Mouse (Mus musculus): ENCODE data around the gene Add1. TPM values are rescaled to one million over a fixed set of nuclear protein-coding genes. Genes with fewer than 3 reads are reported as not detected.
"Not testable (repeated sequence)": the region's sequence is repeated elsewhere in the genome, so short reads cannot be mapped to it uniquely, and the experiment has no call there.

Add1 gene
- polyA plus RNA-seq, 1 experiment from 2014 or later = 224 TPM

GRCm38 (mm10) chr5:34571551-34571950, 1.9 kb upstream of the Add1 start:
- Histone ChIP-seq H3K4me3 (ENCODE audit: low read length) (no peak overlapping the region), H3K27ac (ENCODE audit: low read depth, low read length) (no peak overlapping the region), H3K4me1 (ENCODE audit: control insufficient read depth, insufficient read depth, low read depth, low read length) (peaks cover 12% of the 10 kb centered on the region), H3K4me2 (ENCODE audit: low read length) (no peak overlapping the region), H3K9me3 (ENCODE audit: control insufficient read depth, low read length) (no peaks in the 10 kb centered on the region), H3K36me3 (ENCODE audit: control insufficient read depth, insufficient read depth, low read length) (no peaks in the 10 kb centered on the region), H3K9ac (ENCODE audit: low read depth, low read length) (no peak overlapping the region), H3K27me3 (replicated peaks; ENCODE audit: control insufficient read depth, insufficient read depth, low read length) (no peaks in the 10 kb centered on the region)
- 86% methylated on average over 3 of the region's 3 CpGs for WGBS
- ATAC-seq = no peak

- Histone ChIP-seq H3K4me2 (ENCODE audit: low read length) (peak overlapping the region; percentile 58), H3K9ac (ENCODE audit: low read depth, low read length) (peak overlapping the region; percentile 71; the same call in 1 of the 2 replicates), H3K4me1 (ENCODE audit: control insufficient read depth, insufficient read depth, low read depth, low read length) (peaks cover 12% of the 10 kb centered on the region), H3K4me3 (ENCODE audit: low read length) (peak overlapping the region; percentile 96; the same call in 1 of the 2 replicates), H3K27ac (ENCODE audit: low read depth, low read length) (peak overlapping the region; percentile 79)
- H3K36me3 ChIP-seq (ENCODE audit: control insufficient read depth, insufficient read depth, low read length); ATAC-seq; H3K27me3 ChIP-seq (replicated peaks; ENCODE audit: control insufficient read depth, insufficient read depth, low read length); H3K9me3 ChIP-seq (ENCODE audit: control insufficient read depth, low read length): not testable (repeated sequence)
- 68% methylated on average over 4 of the region's 4 CpGs for WGBS
Observed at GRCm38 (mm10) chr5:34572568-34572967, 896 bp upstream of the Add1 start.

GRCm38 (mm10) chr5:34574721-34575120, 1.3 kb downstream of the Add1 start:
- WGBS = 38% methylated on average over 10 of the region's 10 CpGs
- Histone ChIP-seq H3K27me3 (replicated peaks; ENCODE audit: control insufficient read depth, insufficient read depth, low read length) (no peaks in the 10 kb centered on the region), H3K4me3 (ENCODE audit: low read length) (peak overlapping the region; percentile 96), H3K4me2 (ENCODE audit: low read length) (peak overlapping the region; percentile 87), H3K27ac (ENCODE audit: low read depth, low read length) (peak overlapping the region; percentile 16; the same call in 1 of the 2 replicates), H3K4me1 (ENCODE audit: control insufficient read depth, insufficient read depth, low read depth, low read length) (peaks cover 12% of the 10 kb centered on the region), H3K9ac (ENCODE audit: low read depth, low read length) (peak overlapping the region; percentile 100), H3K36me3 (ENCODE audit: control insufficient read depth, insufficient read depth, low read length) (no peaks in the 10 kb centered on the region), H3K9me3 (ENCODE audit: control insufficient read depth, low read length) (no peaks in the 10 kb centered on the region)
- no peak for ATAC-seq

GRCm38 (mm10) chr5:34576286-34576685, 2.8 kb downstream of the Add1 start:
- no peak for ATAC-seq

DNA sequence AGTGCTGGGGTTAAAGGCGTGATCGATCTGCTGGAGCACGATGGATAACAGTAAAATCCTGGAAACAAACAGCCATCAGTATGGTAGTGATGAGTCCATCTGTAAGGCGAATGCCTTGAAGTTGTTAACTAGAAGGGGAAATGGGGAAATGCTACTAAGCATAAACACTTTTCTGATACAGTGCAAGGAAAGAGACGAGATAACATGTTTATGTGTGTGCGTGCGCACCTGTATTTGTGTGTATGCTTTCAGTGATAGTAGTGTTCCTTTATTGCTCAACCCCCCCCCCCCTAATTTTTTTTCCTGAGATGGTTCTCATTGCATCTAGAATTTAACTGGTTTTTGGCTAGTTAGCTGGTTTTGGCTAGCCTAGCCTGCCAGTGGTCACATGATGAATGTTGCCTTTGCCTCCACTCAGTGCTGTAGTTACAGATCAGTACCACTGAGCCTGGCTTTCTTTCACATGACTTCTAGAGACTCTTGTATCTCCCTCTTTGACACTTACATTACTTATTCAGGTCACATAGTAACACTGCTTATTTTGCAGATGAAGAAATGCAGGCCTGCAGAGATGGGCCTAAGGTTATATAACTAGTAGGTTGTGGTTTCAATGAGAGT, 4.7 kb downstream of the Add1 start:
- peaks cover 17% of the 10 kb centered on the region for H3K4me1 ChIP-seq (ENCODE audit: control insufficient read depth, insufficient read depth, low read depth, low read length)
- H3K9ac ChIP-seq (ENCODE audit: low read depth, low read length) = no peak overlapping the region
- H3K36me3 ChIP-seq (ENCODE audit: control insufficient read depth, insufficient read depth, low read length) = no peaks in the 10 kb centered on the region
- H3K27me3 ChIP-seq (replicated peaks; ENCODE audit: control insufficient read depth, insufficient read depth, low read length) = no peaks in the 10 kb centered on the region
- no peak for ATAC-seq
- H3K9me3 ChIP-seq (ENCODE audit: control insufficient read depth, low read length) = no peaks in the 10 kb centered on the region
- H3K4me3 ChIP-seq (ENCODE audit: low read length) = no peak overlapping the region
- H3K27ac ChIP-seq (ENCODE audit: low read depth, low read length) = no peak overlapping the region
- no peak overlapping the region for H3K4me2 ChIP-seq (ENCODE audit: low read length)
- WGBS = 97% methylated on average over 7 of the region's 7 CpGs

More at GRCm38 (mm10) chr5:34576286-34576685, 2.8 kb downstream of the Add1 start:
- Histone ChIP-seq H3K27me3 (replicated peaks; ENCODE audit: control insufficient read depth, insufficient read depth, low read length) (no peaks in the 10 kb centered on the region), H3K9ac (ENCODE audit: low read depth, low read length) (no peak overlapping the region), H3K4me3 (ENCODE audit: low read length) (no peak overlapping the region), H3K4me2 (ENCODE audit: low read length) (no peak overlapping the region), H3K36me3 (ENCODE audit: control insufficient read depth, insufficient read depth, low read length) (no peaks in the 10 kb centered on the region), H3K9me3 (ENCODE audit: control insufficient read depth, low read length) (no peaks in the 10 kb centered on the region), H3K27ac (ENCODE audit: low read depth, low read length) (no peak overlapping the region), H3K4me1 (ENCODE audit: control insufficient read depth, insufficient read depth, low read depth, low read length) (peaks cover 12% of the 10 kb centered on the region)
- WGBS = 93% methylated on average over 1 of the region's 1 CpGs

- Histone ChIP-seq H3K4me3 (ENCODE audit: low read length) (no peak overlapping the region), H3K36me3 (ENCODE audit: control insufficient read depth, insufficient read depth, low read length) (0 out of 2 replicates have a peak, but pooled peaks cover 3% of the 10 kb centered on the region), H3K27me3 (replicated peaks; ENCODE audit: control insufficient read depth, insufficient read depth, low read length) (no peaks in the 10 kb centered on the region), H3K9me3 (ENCODE audit: control insufficient read depth, low read length) (no peaks in the 10 kb centered on the region), H3K9ac (ENCODE audit: low read depth, low read length) (no peak overlapping the region), H3K4me1 (ENCODE audit: control insufficient read depth, insufficient read depth, low read depth, low read length) (peaks cover 17% of the 10 kb centered on the region), H3K4me2 (ENCODE audit: low read length) (no peak overlapping the region), H3K27ac (ENCODE audit: low read depth, low read length) (no peak overlapping the region)
- no peak for ATAC-seq
- 91% methylated on average over 3 of the region's 3 CpGs for WGBS
Observed at GRCm38 (mm10) chr5:34579377-34579776, 5.9 kb downstream of the Add1 start.

DNA sequence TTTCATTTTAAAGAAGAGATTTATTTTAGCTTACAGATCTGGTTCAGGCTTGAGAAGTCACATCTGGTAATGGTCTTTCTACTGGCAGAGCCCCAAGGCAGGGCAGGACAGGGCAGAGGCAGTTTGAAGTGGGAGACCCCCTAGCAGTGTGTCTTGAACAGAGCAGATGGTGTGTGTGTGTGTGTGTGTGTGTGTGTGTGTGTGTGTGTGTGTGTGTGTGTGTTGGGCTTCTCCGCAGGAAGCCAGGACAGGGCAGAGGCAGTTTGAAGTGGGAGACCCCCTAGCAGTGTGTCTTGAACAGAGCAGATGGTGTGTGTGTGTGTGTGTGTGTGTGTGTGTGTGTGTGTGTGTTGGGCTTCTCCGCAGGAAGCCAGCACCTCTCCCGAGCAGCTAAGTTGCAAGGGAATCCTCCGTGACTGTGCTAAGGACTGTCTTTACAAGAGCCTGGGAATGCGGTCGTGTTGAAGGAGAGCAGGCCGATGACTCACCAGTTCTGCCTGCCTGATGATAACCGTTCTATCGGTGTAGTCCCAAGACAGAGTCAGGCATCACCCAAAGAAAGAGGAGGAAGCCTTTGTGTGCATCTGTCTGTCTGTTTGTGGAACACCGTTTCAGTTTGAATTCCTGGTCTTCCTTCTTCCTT, 8.3 kb downstream of the Add1 start:
- H3K4me3 ChIP-seq (ENCODE audit: low read length); H3K4me1 ChIP-seq (ENCODE audit: control insufficient read depth, insufficient read depth, low read depth, low read length): not testable (repeated sequence)
- H3K27ac ChIP-seq (ENCODE audit: low read depth, low read length) = peak overlapping the region; percentile 54

GRCm38 (mm10) chr5:34582314-34582675, 8.8 kb downstream of the Add1 start:
- H3K27me3 ChIP-seq (replicated peaks; ENCODE audit: control insufficient read depth, insufficient read depth, low read length) = no peaks in the 10 kb centered on the region
- H3K4me1 ChIP-seq (ENCODE audit: control insufficient read depth, insufficient read depth, low read depth, low read length) = peaks cover 5% of the 10 kb centered on the region; the same call in 1 of the 2 replicates
- H3K4me2 ChIP-seq (ENCODE audit: low read length) = no peak overlapping the region
- no peak overlapping the region for H3K9ac ChIP-seq (ENCODE audit: low read depth, low read length)
- H3K9me3 ChIP-seq (ENCODE audit: control insufficient read depth, low read length) = no peaks in the 10 kb centered on the region
- 81% methylated on average over 5 of the region's 5 CpGs for WGBS
- no peak for ATAC-seq
- H3K27ac ChIP-seq (ENCODE audit: low read depth, low read length) = peak overlapping the region; percentile 54
- H3K36me3 ChIP-seq (ENCODE audit: control insufficient read depth, insufficient read depth, low read length) = 0 out of 2 replicates have a peak, but pooled peaks cover 3% of the 10 kb centered on the region
- no peak overlapping the region for H3K4me3 ChIP-seq (ENCODE audit: low read length)

More for the DNA sequence above, 8.3 kb downstream of the Add1 start:
- WGBS = 42% methylated on average over 10 of the region's 10 CpGs
- not testable (repeated sequence) for H3K27me3 ChIP-seq (replicated peaks; ENCODE audit: control insufficient read depth, insufficient read depth, low read length); H3K9me3 ChIP-seq (ENCODE audit: control insufficient read depth, low read length); H3K9ac ChIP-seq (ENCODE audit: low read depth, low read length); H3K4me2 ChIP-seq (ENCODE audit: low read length); H3K36me3 ChIP-seq (ENCODE audit: control insufficient read depth, insufficient read depth, low read length)
- ATAC-seq = peak; percentile 73

DNA sequence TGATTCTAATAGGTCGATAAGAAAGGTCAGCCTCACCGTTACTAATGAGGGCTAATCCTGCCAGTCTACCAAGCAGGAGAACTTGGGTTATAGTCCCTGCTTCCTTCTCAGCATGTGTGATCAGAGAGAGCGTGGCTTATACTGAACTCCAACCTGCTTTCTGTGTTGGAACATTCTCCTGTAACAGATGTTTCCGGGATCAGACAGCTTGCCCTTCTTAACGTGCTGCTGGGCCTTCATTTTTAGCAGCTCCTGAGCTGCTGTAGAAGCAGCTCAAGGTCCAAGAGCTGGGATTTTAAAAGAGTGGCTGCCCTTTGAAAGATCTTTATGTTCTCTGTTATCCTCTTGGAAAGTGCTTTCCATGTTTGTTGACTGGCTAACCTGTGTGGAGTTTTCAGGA, 11.8 kb downstream of the Add1 start:
- H3K27me3 ChIP-seq (replicated peaks; ENCODE audit: control insufficient read depth, insufficient read depth, low read length) = no peaks in the 10 kb centered on the region
- no peak for ATAC-seq
- H3K36me3 ChIP-seq (ENCODE audit: control insufficient read depth, insufficient read depth, low read length) = 0 out of 2 replicates have a peak, but pooled peaks cover 3% of the 10 kb centered on the region
- H3K9me3 ChIP-seq (ENCODE audit: control insufficient read depth, low read length) = no peaks in the 10 kb centered on the region
- no peak overlapping the region for H3K9ac ChIP-seq (ENCODE audit: low read depth, low read length)
- peaks cover 7% of the 10 kb centered on the region; the same call in 1 of the 2 replicates for H3K4me1 ChIP-seq (ENCODE audit: control insufficient read depth, insufficient read depth, low read depth, low read length)
- no peak overlapping the region for H3K4me2 ChIP-seq (ENCODE audit: low read length)
- H3K27ac ChIP-seq (ENCODE audit: low read depth, low read length) = no peak overlapping the region
- 77% methylated on average over 5 of the region's 5 CpGs for WGBS
- H3K4me3 ChIP-seq (ENCODE audit: low read length) = no peak overlapping the region

All from hindbrain, embryonic 16.5 days (tissue).